Mouse (Mus musculus): ENCODE results near the gene Usp3.

Usp3 gene

GRCm38 (mm10) chr9:66508890-66509399 lies 84.0 kb downstream of the Usp3 start:
- no peak for DNase-seq (ENCODE audit: low spot score in 2 of 2)

- DNase-seq (ENCODE audit: low spot score in 2 of 2), result no peak
Observed at GRCm38 (mm10) chr9:66507684-66508083, 85.3 kb downstream of the Usp3 start.

- DNase-seq (ENCODE audit: low spot score in 2 of 2), result no peak
Observed at GRCm38 (mm10) chr9:66506424-66506823, 86.5 kb downstream of the Usp3 start.

GRCm38 (mm10) chr9:66506011-66506410 lies 86.9 kb downstream of the Usp3 start:
- no peak for DNase-seq (ENCODE audit: low spot score in 2 of 2)

GRCm38 (mm10) chr9:66505141-66505917 lies 87.6 kb downstream of the Usp3 start:
- DNase-seq (ENCODE audit: low spot score in 2 of 2), result no peak

GRCm38 (mm10) chr9:66504518-66504917 lies 88.4 kb downstream of the Usp3 start:
- DNase-seq (ENCODE audit: low spot score in 2 of 2), result peak; percentile 65 to 73

GRCm38 (mm10) chr9:66503879-66504411 lies 89.0 kb downstream of the Usp3 start:
- no peak for DNase-seq (ENCODE audit: low spot score in 2 of 2)

- DNase-seq (ENCODE audit: low spot score in 2 of 2), result no peak
Observed at GRCm38 (mm10) chr9:66501248-66501647, 91.7 kb downstream of the Usp3 start.

GRCm38 (mm10) chr9:66493992-66494391 lies 99.0 kb downstream of the Usp3 start:
- DNase-seq (ENCODE audit: low spot score in 2 of 2), result no peak

GRCm38 (mm10) chr9:66492361-66492760 lies 100.6 kb downstream of the Usp3 start:
- no peak for DNase-seq (ENCODE audit: low spot score in 2 of 2)

GRCm38 (mm10) chr9:66488786-66489185 lies 104.2 kb downstream of the Usp3 start:
- DNase-seq (ENCODE audit: low spot score in 2 of 2), result no peak

- DNase-seq (ENCODE audit: low spot score in 2 of 2), result no peak
Observed at GRCm38 (mm10) chr9:66483429-66483828, 109.5 kb downstream of the Usp3 start.

GRCm38 (mm10) chr9:66477785-66478184 lies 115.2 kb downstream of the Usp3 start:
- DNase-seq (ENCODE audit: low spot score in 2 of 2), result no peak

- DNase-seq (ENCODE audit: low spot score in 2 of 2), result no peak
Observed at GRCm38 (mm10) chr9:66465087-66465486, 127.9 kb downstream of the Usp3 start.

Measured in right cerebral cortex, postnatal 36 days (tissue).